Mouse (Mus musculus): ENCODE measurements around the gene Rnase2a. TPM values are rescaled to one million over a fixed set of nuclear protein-coding genes. Genes with fewer than 3 reads are reported as not detected.

The Rnase2a gene
- 0.20 TPM in 1 of 2 replicates, not detected in the other for polyA plus RNA-seq (2012; rRNA removed; ENCODE audit: low replicate concordance)

DNA sequence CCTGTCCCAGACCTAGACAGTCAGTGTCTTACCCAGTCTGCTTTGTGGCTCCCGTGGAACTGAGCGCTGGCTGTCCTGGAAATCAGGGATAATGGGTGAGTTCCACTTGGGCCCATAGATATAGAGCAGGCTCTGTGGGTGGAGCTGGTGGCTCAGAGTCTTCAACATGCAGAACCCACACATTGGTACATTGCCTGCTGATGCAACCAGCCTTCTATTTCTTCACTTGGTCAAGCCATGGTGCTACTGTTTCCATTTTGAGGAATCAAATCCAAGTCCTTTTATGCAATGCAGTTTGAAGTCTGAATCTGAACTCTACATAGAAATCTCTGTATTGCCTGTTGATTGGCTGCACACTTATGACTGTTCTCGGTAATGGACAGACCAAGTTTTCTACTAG is at the start of gene Rnase2a:
Rnase2a (minus strand) TSS at position 72 of the 400 bp plus-strand sequence.

Other genes starting within 250 kb of the Rnase2a start
- gene Rnase10, start 248.4 kb downstream of the Rnase2a start, polyA plus RNA-seq (2012; rRNA removed; ENCODE audit: low replicate concordance), result 0.38 and 0.83 TPM in 2 replicates
- gene Rnase9, start 214.2 kb downstream of the Rnase2a start, polyA plus RNA-seq (2012; rRNA removed; ENCODE audit: low replicate concordance), result not detected in 2 replicates
- gene Rnase11, start 205.9 kb downstream of the Rnase2a start, polyA plus RNA-seq (2012; rRNA removed; ENCODE audit: low replicate concordance), result not detected in 2 replicates
- not detected in 2 replicates for gene Rnase12, start 198.5 kb downstream of the Rnase2a start, polyA plus RNA-seq (2012; rRNA removed; ENCODE audit: low replicate concordance)
- gene Olfr750, start 181.7 kb downstream of the Rnase2a start, polyA plus RNA-seq (2012; rRNA removed; ENCODE audit: low replicate concordance), result not detected in 2 replicates
- gene Rnase4, start 165.0 kb downstream of the Rnase2a start, polyA plus RNA-seq (2012; rRNA removed; ENCODE audit: low replicate concordance), result 251 and 590 TPM in 2 replicates
- 13.7 and 30.3 TPM in 2 replicates for gene Ang, start 165.0 kb downstream of the Rnase2a start, polyA plus RNA-seq (2012; rRNA removed; ENCODE audit: low replicate concordance)
- gene Eddm3b, start 141.7 kb downstream of the Rnase2a start, polyA plus RNA-seq (2012; rRNA removed; ENCODE audit: low replicate concordance), result not detected in 2 replicates
- 32.8 and 44.9 TPM in 2 replicates for gene Rnase6, start 132.2 kb downstream of the Rnase2a start, polyA plus RNA-seq (2012; rRNA removed; ENCODE audit: low replicate concordance)
- gene Rnase1, start 109.3 kb downstream of the Rnase2a start, polyA plus RNA-seq (2012; rRNA removed; ENCODE audit: low replicate concordance), result 0.23 and 1.6 TPM in 2 replicates
- gene Rnase2b, start 93.9 kb downstream of the Rnase2a start, polyA plus RNA-seq (2012; rRNA removed; ENCODE audit: low replicate concordance), result 1.9 TPM in 1 of 2 replicates, not detected in the other
- not detected in 2 replicates for gene Ang2, start 57.0 kb downstream of the Rnase2a start, polyA plus RNA-seq (2012; rRNA removed; ENCODE audit: low replicate concordance)
- not detected in 2 replicates for gene Ear14, start 52.7 kb downstream of the Rnase2a start, polyA plus RNA-seq (2012; rRNA removed; ENCODE audit: low replicate concordance)
- gene Gm7247, start 105.6 kb upstream of the Rnase2a start, polyA plus RNA-seq (2012; rRNA removed; ENCODE audit: low replicate concordance), result not detected in 2 replicates
- gene Vmn2r88, start 154.7 kb upstream of the Rnase2a start, polyA plus RNA-seq (2012; rRNA removed; ENCODE audit: low replicate concordance), result not detected in 2 replicates
- not detected in 2 replicates for gene Vmn2r89, start 195.7 kb upstream of the Rnase2a start, polyA plus RNA-seq (2012; rRNA removed; ENCODE audit: low replicate concordance)